Mouse (Mus musculus) 3T3-L1 (cell line): ENCODE results near the gene Npepl1.
A peak's percentile ranks its signal among the peaks of the same experiment; 100 is the strongest.

Experiments
- DNase-seq: peaks from one replicate; pipeline ENCODE4 v3.0.0-alpha.2; 2015; ENCODE audit warnings: low read depth, low spot score

The Npepl1 gene

DNA sequence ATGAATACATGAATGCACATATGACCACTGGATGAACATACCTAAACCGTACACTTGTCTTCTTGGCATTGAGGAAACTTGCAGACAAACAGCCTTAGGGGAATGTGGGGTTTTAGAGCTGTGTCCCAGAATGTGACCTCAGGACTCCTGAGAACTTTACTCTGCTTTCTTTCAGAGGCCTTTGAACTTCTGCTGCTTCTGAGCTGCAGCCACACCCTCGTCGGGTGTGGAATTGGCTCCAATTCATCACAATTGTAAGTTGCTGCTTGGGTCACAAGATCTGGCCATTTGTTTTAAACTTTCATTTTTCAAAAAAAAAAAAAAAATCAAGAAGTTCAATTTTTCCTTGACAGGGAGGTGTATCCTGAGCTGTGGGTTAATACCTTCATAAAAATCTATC is 2.8 kb upstream of the Npepl1 start:
- DNase-seq, result peak; percentile 9

- DNase-seq, result peak; percentile 12
These were observed 817 bp downstream of the Npepl1 start for GRCm38 (mm10) chr2:174110783-174111549.

DNA sequence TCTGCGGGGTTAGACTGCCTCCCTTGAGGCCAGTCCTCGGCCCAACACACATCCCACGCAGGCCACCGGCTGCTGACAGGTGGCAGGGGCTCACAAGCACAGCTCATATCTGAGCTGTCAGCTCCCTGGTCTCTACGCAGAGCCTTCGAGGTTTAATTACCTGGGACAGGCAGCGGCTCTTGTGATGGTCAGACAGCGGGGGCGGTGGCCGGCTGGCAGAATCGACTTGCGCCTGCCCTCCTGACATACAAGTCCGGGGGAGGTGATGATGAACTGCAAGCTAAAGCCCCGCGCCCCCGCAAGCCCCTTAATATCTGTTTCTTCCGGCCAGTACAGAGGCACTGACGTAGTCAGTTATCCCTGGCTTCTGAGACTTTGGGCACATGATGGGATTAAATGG is 2.8 kb downstream of the Npepl1 start:
- DNase-seq, result no peak

DNA sequence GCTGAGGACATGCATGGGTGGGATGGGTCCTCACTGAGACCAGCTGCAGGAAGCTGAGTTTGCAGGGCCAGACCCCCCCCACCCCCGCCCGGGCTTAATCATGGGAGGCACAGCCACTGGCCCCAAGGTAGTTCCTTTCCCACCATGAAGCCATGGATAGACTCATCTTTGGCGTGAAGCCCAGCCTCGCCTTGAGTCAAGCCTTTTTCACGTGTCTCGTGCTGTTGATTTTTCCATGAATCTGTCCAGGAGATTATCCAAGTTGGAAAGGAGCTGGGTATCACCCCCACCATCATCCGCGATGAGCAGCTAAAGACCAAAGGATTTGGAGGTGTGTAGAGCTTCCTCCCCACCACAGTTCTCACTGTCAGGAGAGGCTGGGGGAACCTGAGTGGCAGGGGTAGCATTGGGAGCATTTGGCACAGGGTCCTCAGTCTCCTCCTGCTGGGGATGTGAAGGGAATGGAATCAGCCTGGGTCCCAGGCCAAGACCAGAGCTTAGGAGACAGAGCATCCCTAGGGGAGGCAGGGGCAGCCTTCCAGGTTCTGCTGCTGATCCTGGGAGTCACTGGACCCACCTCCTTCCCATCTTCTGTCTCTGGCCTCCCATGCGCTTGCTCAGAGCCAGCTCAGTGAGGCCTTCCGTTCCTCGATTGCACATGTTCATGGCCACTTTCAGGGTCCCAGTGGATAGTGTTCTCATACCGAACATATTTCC is 4.2 kb downstream of the Npepl1 start:
- peak; percentile 13 for DNase-seq

GRCm38 (mm10) chr2:174116929-174117328 is 6.8 kb downstream of the Npepl1 start:
- no peak for DNase-seq

DNA sequence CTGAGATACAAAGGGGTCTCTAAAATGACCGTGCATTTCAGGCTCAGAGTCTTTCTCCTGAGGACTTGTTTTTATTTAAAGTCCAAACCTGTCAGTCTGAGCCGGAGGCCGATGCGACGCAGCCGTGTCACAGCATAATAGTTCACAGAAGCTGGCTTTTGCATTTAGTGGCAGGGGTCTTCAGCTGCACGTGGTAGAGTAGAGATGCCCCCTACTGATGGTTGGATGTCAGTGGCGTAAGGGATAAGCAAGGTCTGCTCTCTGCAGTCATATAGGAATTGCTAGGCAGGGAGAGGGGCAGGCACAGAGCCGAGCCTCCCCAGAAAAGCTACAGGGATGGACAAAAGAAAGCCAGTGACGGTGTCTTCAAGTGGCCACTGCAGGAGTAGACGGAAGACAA is 8.0 kb downstream of the Npepl1 start:
- DNase-seq, result no peak

DNA sequence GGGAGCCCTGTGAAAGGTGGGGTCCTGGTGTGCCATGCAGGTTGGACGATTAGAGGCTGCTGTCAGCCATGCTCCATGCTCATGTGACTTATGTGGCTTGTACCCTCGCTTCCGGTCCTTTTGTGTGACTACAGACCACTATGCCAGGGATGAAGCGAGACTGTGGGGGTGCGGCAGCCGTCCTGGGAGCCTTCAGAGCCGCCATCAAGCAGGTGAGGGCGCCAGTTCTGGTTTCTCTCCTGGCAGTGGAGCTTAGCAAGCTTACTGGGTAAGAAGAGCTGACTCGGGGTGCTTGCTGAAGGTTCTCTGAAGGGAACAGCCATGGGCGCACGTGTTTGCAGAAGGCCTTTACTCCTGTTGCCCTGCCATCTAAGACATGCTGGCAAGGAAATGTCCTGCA is 9.1 kb downstream of the Npepl1 start:
- DNase-seq, result no peak

- DNase-seq, result no peak
These were observed 10.5 kb downstream of the Npepl1 start for GRCm38 (mm10) chr2:174120631-174121030.

DNA sequence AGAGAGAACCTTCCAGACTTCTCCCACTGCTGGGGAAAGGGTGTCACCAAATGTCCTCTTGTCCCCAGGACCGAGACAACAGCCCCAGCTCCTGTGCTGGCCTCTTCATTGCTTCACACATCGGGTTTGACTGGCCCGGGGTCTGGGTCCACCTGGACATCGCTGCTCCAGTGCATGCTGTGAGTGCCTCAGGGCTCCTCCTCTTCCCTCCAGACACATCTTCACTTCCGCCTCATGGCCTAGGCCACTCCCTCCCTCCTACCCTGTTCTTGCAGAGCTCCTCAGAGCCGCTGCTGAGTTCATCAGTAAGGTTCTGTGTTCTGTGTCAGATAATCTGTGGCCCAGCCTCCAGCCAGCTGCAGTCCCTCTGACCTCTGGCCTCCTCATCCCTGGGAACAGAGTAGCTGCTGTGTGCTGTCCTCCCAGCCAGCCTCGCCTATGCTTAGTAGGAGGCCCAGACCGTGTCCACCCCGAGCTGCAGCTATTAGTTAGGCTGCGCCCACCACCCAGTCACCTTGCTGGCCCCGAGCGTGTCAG is 11.3 kb downstream of the Npepl1 start:
- DNase-seq, result no peak

GRCm38 (mm10) chr2:174122331-174122730 is 12.2 kb downstream of the Npepl1 start:
- no peak for DNase-seq

DNA sequence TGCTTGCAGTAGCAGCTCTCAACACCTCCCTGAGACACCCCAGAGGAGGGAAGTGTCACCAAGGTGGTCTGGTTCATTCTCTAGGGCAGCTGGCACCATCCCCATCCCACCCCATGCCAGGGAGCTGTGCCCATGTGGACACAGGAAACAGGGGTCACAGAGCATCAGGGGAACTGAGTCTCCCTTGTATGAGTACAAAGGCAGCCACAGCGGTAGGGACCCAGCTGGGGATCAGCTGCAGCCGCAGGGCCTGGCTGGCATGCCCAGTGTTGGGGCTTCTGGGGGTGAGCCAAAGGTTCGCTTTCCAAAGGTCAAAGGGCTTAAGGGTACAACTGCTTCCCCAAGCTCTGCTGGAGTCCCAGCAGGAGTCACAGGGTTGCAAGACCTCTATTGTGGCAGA is 13.6 kb downstream of the Npepl1 start:
- DNase-seq, result no peak

- DNase-seq, result no peak
These were observed 16.6 kb downstream of the Npepl1 start for GRCm38 (mm10) chr2:174126522-174127375.

- DNase-seq, result no peak
These were observed 17.2 kb downstream of the Npepl1 start for GRCm38 (mm10) chr2:174127376-174127713.

GRCm38 (mm10) chr2:174128926-174129325 is 18.8 kb downstream of the Npepl1 start:
- no peak for DNase-seq

GRCm38 (mm10) chr2:174130468-174131097 is 20.4 kb downstream of the Npepl1 start:
- peak; percentile 49 for DNase-seq

DNA sequence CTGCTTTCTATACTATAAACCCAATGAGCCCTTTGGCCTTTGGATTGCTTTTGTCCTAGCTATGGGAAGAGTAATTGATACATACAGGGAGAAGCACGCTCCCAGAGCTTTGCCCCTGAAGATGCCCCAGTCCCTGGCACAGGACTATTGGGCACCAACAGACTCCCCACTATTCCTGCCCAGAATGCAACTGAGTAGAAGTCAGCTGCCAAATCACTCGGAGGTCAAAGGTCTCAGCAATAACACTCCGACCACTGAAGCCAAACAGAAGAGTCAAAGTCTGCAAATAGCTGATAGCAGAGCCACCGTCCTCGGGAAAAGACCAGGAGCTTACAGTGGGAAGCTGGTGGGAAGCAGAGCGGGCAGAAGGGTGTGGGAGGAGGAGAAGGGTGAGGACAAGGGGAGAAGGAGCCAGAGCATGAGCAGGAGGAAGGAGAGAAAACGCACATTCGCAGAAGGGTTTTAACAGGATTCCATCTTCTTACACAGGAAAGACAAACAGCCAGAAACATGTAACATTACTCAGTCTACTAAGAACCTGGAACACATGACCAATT is 22.3 kb downstream of the Npepl1 start:
- DNase-seq, result no peak

DNA sequence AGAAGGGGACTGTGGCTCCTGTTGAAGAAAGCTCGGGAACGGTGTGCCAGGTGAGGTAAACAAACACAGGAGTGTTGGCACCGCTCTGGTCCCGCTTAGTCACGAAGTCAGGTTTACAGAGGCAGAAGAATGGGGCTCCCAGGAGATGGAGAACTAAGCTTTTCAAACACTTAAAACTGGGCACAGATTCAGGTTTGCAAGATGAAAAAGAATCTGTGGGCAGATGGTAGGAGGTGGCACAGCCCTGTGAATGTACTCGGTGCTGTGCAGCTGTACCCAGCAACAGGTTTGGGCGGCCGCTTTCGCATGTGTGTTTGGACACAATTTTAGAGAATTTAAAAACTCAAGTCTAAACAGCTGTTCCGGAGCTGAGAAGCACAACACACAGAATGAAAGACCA is 48.9 kb downstream of the Npepl1 start:
- no peak for DNase-seq

DNA sequence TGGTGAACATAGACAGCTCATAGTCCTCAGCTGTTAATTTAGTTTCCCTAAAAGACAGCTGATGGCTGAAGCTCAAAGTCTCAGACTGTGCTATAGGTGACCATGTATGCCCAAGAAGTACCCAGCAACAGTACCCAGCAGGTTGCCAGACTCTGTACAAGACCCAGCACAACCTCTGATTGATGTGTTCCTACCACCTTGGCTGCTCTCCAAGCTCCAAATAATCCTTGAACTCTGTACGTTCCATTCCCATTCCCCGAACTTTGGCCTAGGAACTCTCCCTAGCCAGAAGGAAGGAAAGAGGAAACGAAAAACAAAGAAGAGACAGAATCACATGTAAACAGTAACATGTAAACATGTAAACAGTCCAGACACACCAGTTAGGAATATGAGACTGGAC is 50.3 kb downstream of the Npepl1 start:
- DNase-seq, result no peak
